ENCODE assay signal across 17 mouse cellular contexts in genomic region chr13:59868011-59868649, GRCm38 (mm10). TPM values are rescaled to one million over a fixed set of nuclear protein-coding genes. Genes with fewer than 3 reads are reported as not detected.
DNase-seq lines count a peak whose midpoint lies in the region; ATAC-seq and TF ChIP-seq lines count a peak whose summit lies in the region.
"Had no signal": no experiment of that assay in that cellular context is flagged by ENCODE, and none has a peak within 500 bp of the region (broad histone marks: within the 10 kb centered on the region; RNA-seq: fewer than 3 reads in every experiment).

No protein-coding gene starts in this region.

- no peak overlapping the region for H3K4me3 ChIP-seq in embryonic facial prominence, embryonic 13.5 days
- no peak overlapping the region for H3K4me3 ChIP-seq in embryonic facial prominence, embryonic 10.5 days
- H3K4me3 ChIP-seq in kidney, postnatal 0 days (replicated peaks; ENCODE audit: low read depth, low read length): no peak overlapping the region
- H3K4me3 ChIP-seq in testis, adult 2 months (ENCODE audit: control insufficient read depth, low read depth, low read length): no peak overlapping the region
- H3K4me3 ChIP-seq: forebrain, embryonic 13.5 days; heart, embryonic 15.5 days; lung, embryonic 15.5 days; midbrain, embryonic 13.5 days had no signal

- no peaks in the 10 kb centered on the region for H3K36me3 ChIP-seq in embryonic facial prominence, embryonic 13.5 days
- H3K36me3 ChIP-seq in embryonic facial prominence, embryonic 10.5 days (replicated peaks): no peaks in the 10 kb centered on the region
- no peaks in the 10 kb centered on the region for H3K36me3 ChIP-seq in kidney, postnatal 0 days (ENCODE audit: insufficient read depth, low read length)
- no peaks in the 10 kb centered on the region for H3K36me3 ChIP-seq in testis, adult 2 months (ENCODE audit: control insufficient read depth, insufficient read depth, low read length)
- H3K36me3 ChIP-seq: heart, embryonic 15.5 days; lung, embryonic 15.5 days; midbrain, embryonic 13.5 days had no signal

- H3K27ac ChIP-seq in embryonic facial prominence, embryonic 13.5 days: 0 out of 2 replicates have a peak overlapping the region, but pooled peaks have one; percentile 34
- H3K27ac ChIP-seq in embryonic facial prominence, embryonic 10.5 days (replicated peaks): no peak overlapping the region
- no peak overlapping the region for H3K27ac ChIP-seq in kidney, postnatal 0 days
- peak overlapping the region; percentile 52 for H3K27ac ChIP-seq in testis, adult 2 months (ENCODE audit: control insufficient read depth, insufficient read depth, low read depth, low read length)
- H3K27ac ChIP-seq: forebrain, embryonic 13.5 days; heart, embryonic 15.5 days; hindbrain, embryonic 14.5 days; lung, embryonic 15.5 days; midbrain, embryonic 13.5 days had no signal

- no peak overlapping the region for H3K4me2 ChIP-seq in embryonic facial prominence, embryonic 13.5 days
- H3K4me2 ChIP-seq in kidney, postnatal 0 days (ENCODE audit: low read length): no peak overlapping the region
- H3K4me2 ChIP-seq: forebrain, embryonic 13.5 days; heart, embryonic 15.5 days; hindbrain, embryonic 14.5 days; lung, embryonic 15.5 days; midbrain, embryonic 13.5 days had no signal

- no peak overlapping the region for H3K9ac ChIP-seq in embryonic facial prominence, embryonic 13.5 days
- H3K9ac ChIP-seq in kidney, postnatal 0 days (ENCODE audit: low read depth, low read length): no peak overlapping the region
- H3K9ac ChIP-seq: forebrain, embryonic 13.5 days; heart, embryonic 15.5 days; hindbrain, embryonic 14.5 days; lung, embryonic 15.5 days; midbrain, embryonic 13.5 days had no signal

- DNase-seq in embryonic facial prominence, embryonic 10.5 days (ENCODE audit: low spot score): no peak
- DNase-seq in kidney, postnatal 0 days (ENCODE audit: low spot score): no peak
- no peak for DNase-seq in kidney, adult 9 months
- DNase-seq in testis, postnatal 10 days (ENCODE audit: low spot score): no peak
- no peak for DNase-seq in cerebellum, adult 11 months
- no peak for DNase-seq in cerebellum, postnatal 10 days
- DNase-seq: cerebellum, postnatal 25 days; kidney, adult 11 months; kidney, postnatal 14 days; layer of hippocampus, adult 9-11 months had no signal

- peak; percentile 45 for TF ChIP-seq CTCF in kidney, postnatal 0 days (IDR thresholded peaks at IDR 0.05; ENCODE audit: low read depth)
- TF ChIP-seq CTCF in testis, adult 2 months (IDR thresholded peaks at IDR 0.05; ENCODE audit: control insufficient read depth, insufficient read depth, insufficient replicate concordance, low read depth, low read length): peak; percentile 16; the same call in 1 of the 2 replicates

- WGBS in embryonic facial prominence, embryonic 13.5 days: 72% methylated on average over 9 of the region's 9 CpGs
- WGBS in embryonic facial prominence, embryonic 10.5 days: 82% methylated on average over 9 of the region's 9 CpGs
- 83% methylated on average over 9 of the region's 9 CpGs for WGBS in kidney, postnatal 0 days

- no peak for ATAC-seq in embryonic facial prominence, embryonic 13.5 days (ENCODE audit: insufficient number of reproducible peaks, insufficient read depth, low FRiP score, low TSS enrichment, low read depth)
- no peak for ATAC-seq in kidney, postnatal 0 days (replicated peaks; ENCODE audit: low FRiP score, low read depth)
- ATAC-seq: forebrain, embryonic 13.5 days; midbrain, embryonic 13.5 days had no signal

- no peaks in the 10 kb centered on the region; the same call in 1 of the 2 replicates for H3K9me3 ChIP-seq in embryonic facial prominence, embryonic 13.5 days
- no peaks in the 10 kb centered on the region for H3K9me3 ChIP-seq in embryonic facial prominence, embryonic 10.5 days
- no peaks in the 10 kb centered on the region for H3K9me3 ChIP-seq in kidney, postnatal 0 days (replicated peaks; ENCODE audit: low read length)
- H3K9me3 ChIP-seq: forebrain, embryonic 13.5 days; heart, embryonic 15.5 days; lung, embryonic 15.5 days; midbrain, embryonic 13.5 days had no signal

- TF ChIP-seq POLR2A in testis, adult 2 months (IDR thresholded peaks at IDR 0.05; ENCODE audit: control insufficient read depth, low read depth, low read length): no peak

- H3K27me3 ChIP-seq in embryonic facial prominence, embryonic 13.5 days: no peaks in the 10 kb centered on the region
- H3K27me3 ChIP-seq in embryonic facial prominence, embryonic 10.5 days (replicated peaks; ENCODE audit: low read depth, poor library complexity, severe bottlenecking): no peaks in the 10 kb centered on the region
- no peaks in the 10 kb centered on the region for H3K27me3 ChIP-seq in kidney, postnatal 0 days (ENCODE audit: insufficient read depth, low read length)
- no peaks in the 10 kb centered on the region for H3K27me3 ChIP-seq in testis, adult 2 months (ENCODE audit: control insufficient read depth, insufficient read depth, low read length)
- H3K27me3 ChIP-seq: forebrain, embryonic 13.5 days; heart, embryonic 15.5 days; lung, embryonic 15.5 days; midbrain, embryonic 13.5 days had no signal

- H3K4me1 ChIP-seq in embryonic facial prominence, embryonic 13.5 days: peaks cover 15% of the 10 kb centered on the region; the same call in 1 of the 2 replicates
- H3K4me1 ChIP-seq in embryonic facial prominence, embryonic 10.5 days: peaks cover 5% of the 10 kb centered on the region; the same call in 1 of the 2 replicates
- H3K4me1 ChIP-seq in kidney, postnatal 0 days (replicated peaks; ENCODE audit: insufficient read depth, low read length): no peaks in the 10 kb centered on the region
- peaks cover 6% of the 10 kb centered on the region for H3K4me1 ChIP-seq in testis, adult 2 months (ENCODE audit: control insufficient read depth, insufficient read depth, low read length)
- H3K4me1 ChIP-seq: forebrain, embryonic 13.5 days; heart, embryonic 15.5 days; lung, embryonic 15.5 days; midbrain, embryonic 13.5 days had no signal

RNA-seq across cellular contexts. Expression of gene Tut7, which starts 45.2 kb away (rescaled TPM):
- 51.8 and 54.2 TPM in 2 replicates for polyA plus RNA-seq in embryonic facial prominence, embryonic 13.5 days (2015; fragmentation: Nextera tagmentation; extraction: Ambion mirVana)
- polyA plus RNA-seq in embryonic facial prominence, embryonic 10.5 days (2016; fragmentation: Nextera tagmentation; extraction: Ambion mirVana): 40.7 and 41.3 TPM in 2 replicates
- 34.7 and 38.7 TPM in 2 replicates for polyA plus RNA-seq in kidney, postnatal 0 days (2015; fragmentation: Nextera tagmentation; extraction: Ambion mirVana)
- polyA plus RNA-seq in testis, adult 2 months (2012; rRNA removed): 9.5 and 10.1 TPM in 2 replicates

Comparison
In these comparisons a context has a peak if more than half of its experiments do, and no peak if none do; other contexts are left out.
1. H3K27ac ChIP-seq: peak in embryonic facial prominence, embryonic 13.5 days (single experiment) and testis, adult 2 months (single experiment); none in embryonic facial prominence, embryonic 10.5 days (single experiment) and kidney, postnatal 0 days (single experiment).